Mouse (Mus musculus): ENCODE data around the gene Top3a.

DNA sequence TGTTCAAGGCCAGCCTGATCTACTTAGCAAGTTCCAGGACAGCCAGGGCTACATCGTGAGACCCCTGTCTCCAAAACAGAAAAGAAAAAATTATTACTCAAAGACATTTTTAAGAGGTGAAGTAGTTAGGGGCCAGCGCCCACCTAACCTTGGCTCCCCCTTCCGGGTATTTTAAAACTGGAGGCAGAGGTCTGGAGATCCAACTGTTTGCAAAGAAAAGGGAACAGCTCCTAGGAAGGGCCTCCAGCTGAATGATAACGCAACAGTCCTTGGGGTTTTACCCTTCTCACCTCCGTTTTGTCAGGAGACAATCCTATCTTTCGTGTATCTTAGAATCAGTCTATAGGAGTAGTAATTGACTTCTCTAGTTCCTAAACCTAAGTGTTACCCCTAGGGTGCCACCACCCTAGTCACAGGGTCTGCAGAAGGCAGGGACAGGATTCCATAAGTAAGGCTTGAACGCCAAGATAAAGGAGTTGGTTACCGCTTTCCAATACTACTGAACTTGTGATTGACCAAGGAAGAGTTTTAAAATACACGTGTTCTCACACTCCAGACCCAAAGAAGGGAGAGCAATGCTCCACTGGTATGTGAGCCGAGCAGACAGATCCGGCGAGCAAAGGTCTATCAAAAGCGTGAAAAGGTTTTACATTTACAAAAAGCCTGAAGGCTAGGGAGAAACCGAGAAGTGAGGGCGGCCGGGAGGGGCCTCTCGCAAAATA lies 897 bp downstream of the Top3a start:
- TF ChIP-seq CTCF (IDR thresholded peaks at IDR 0.05; ENCODE audit: insufficient read depth, low read depth, low read length) (no peak), POLR2A (IDR thresholded peaks at IDR 0.05; ENCODE audit: insufficient read depth, low read depth, low read length) (no peak)
